Mouse (Mus musculus): ENCODE results near the gene Mme. TPM values are rescaled to one million over a fixed set of nuclear protein-coding genes. Genes with fewer than 3 reads are reported as not detected.

Mme gene
- polyA plus RNA-seq, 1 experiment from 2014 or later = 5.6 TPM

- Histone ChIP-seq H3K36me3 (ENCODE audit: control insufficient read depth, insufficient read depth, low read length) (no peaks in the 10 kb centered on the region), H3K27me3 (ENCODE audit: control insufficient read depth, insufficient read depth, low read length) (no peaks in the 10 kb centered on the region), H3K9me3 (ENCODE audit: control insufficient read depth, low read length) (no peaks in the 10 kb centered on the region), H3K4me2 (ENCODE audit: low read depth, low read length) (no peak overlapping the region), H3K27ac (ENCODE audit: low read depth, low read length) (no peak overlapping the region), H3K4me3 (ENCODE audit: low read depth, low read length) (no peak overlapping the region), H3K9ac (replicated peaks; ENCODE audit: low read depth, low read length) (no peak overlapping the region), H3K4me1 (ENCODE audit: control insufficient read depth, insufficient read depth, low read length) (no peaks in the 10 kb centered on the region)
- no peak for ATAC-seq (ENCODE audit: low read depth)
- 92% methylated on average over 3 of the region's 3 CpGs for WGBS
These were observed 99.2 kb downstream of the Mme start for GRCm38 (mm10) chr3:63340546-63340945.

- H3K4me3 ChIP-seq (ENCODE audit: low read depth, low read length) = no peak overlapping the region
- H3K4me1 ChIP-seq (ENCODE audit: control insufficient read depth, insufficient read depth, low read length) = no peaks in the 10 kb centered on the region
- no peak overlapping the region for H3K27ac ChIP-seq (ENCODE audit: low read depth, low read length)
- no peak for ATAC-seq (ENCODE audit: low read depth)
- WGBS = 96% methylated on average over 4 of the region's 4 CpGs
- H3K4me2 ChIP-seq (ENCODE audit: low read depth, low read length) = no peak overlapping the region
- no peak overlapping the region for H3K9ac ChIP-seq (replicated peaks; ENCODE audit: low read depth, low read length)
- H3K36me3 ChIP-seq (ENCODE audit: control insufficient read depth, insufficient read depth, low read length) = no peaks in the 10 kb centered on the region
- H3K9me3 ChIP-seq (ENCODE audit: control insufficient read depth, low read length) = no peaks in the 10 kb centered on the region
- no peaks in the 10 kb centered on the region for H3K27me3 ChIP-seq (ENCODE audit: control insufficient read depth, insufficient read depth, low read length)
These were observed 100.1 kb downstream of the Mme start for GRCm38 (mm10) chr3:63341481-63341880.

- H3K4me2 ChIP-seq (ENCODE audit: low read depth, low read length) = no peak overlapping the region
- no peak overlapping the region for H3K4me3 ChIP-seq (ENCODE audit: low read depth, low read length)
- no peak overlapping the region for H3K9ac ChIP-seq (replicated peaks; ENCODE audit: low read depth, low read length)
- H3K36me3 ChIP-seq (ENCODE audit: control insufficient read depth, insufficient read depth, low read length) = no peaks in the 10 kb centered on the region
- WGBS = 82% methylated on average over 5 of the region's 5 CpGs
- H3K27ac ChIP-seq (ENCODE audit: low read depth, low read length) = no peak overlapping the region
- H3K27me3 ChIP-seq (ENCODE audit: control insufficient read depth, insufficient read depth, low read length) = no peaks in the 10 kb centered on the region
- no peak for ATAC-seq (ENCODE audit: low read depth)
- H3K9me3 ChIP-seq (ENCODE audit: control insufficient read depth, low read length) = no peaks in the 10 kb centered on the region
- H3K4me1 ChIP-seq (ENCODE audit: control insufficient read depth, insufficient read depth, low read length) = no peaks in the 10 kb centered on the region
These were observed 103.7 kb downstream of the Mme start for GRCm38 (mm10) chr3:63344998-63345397.

- 85% methylated on average over 2 of the region's 2 CpGs for WGBS
- no peaks in the 10 kb centered on the region for H3K9me3 ChIP-seq (ENCODE audit: control insufficient read depth, low read length)
- no peak for ATAC-seq (ENCODE audit: low read depth)
- no peak overlapping the region for H3K9ac ChIP-seq (replicated peaks; ENCODE audit: low read depth, low read length)
- no peaks in the 10 kb centered on the region for H3K27me3 ChIP-seq (ENCODE audit: control insufficient read depth, insufficient read depth, low read length)
- H3K4me2 ChIP-seq (ENCODE audit: low read depth, low read length) = no peak overlapping the region
- no peaks in the 10 kb centered on the region for H3K4me1 ChIP-seq (ENCODE audit: control insufficient read depth, insufficient read depth, low read length)
- no peak overlapping the region for H3K4me3 ChIP-seq (ENCODE audit: low read depth, low read length)
- no peak overlapping the region for H3K27ac ChIP-seq (ENCODE audit: low read depth, low read length)
- H3K36me3 ChIP-seq (ENCODE audit: control insufficient read depth, insufficient read depth, low read length) = no peaks in the 10 kb centered on the region
These were observed 107.6 kb downstream of the Mme start for GRCm38 (mm10) chr3:63348893-63349426.

- Histone ChIP-seq H3K9me3 (ENCODE audit: control insufficient read depth, low read length) (no peaks in the 10 kb centered on the region), H3K36me3 (ENCODE audit: control insufficient read depth, insufficient read depth, low read length) (no peaks in the 10 kb centered on the region), H3K27me3 (ENCODE audit: control insufficient read depth, insufficient read depth, low read length) (no peaks in the 10 kb centered on the region), H3K27ac (ENCODE audit: low read depth, low read length) (no peak overlapping the region), H3K4me3 (ENCODE audit: low read depth, low read length) (no peak overlapping the region), H3K4me1 (ENCODE audit: control insufficient read depth, insufficient read depth, low read length) (no peaks in the 10 kb centered on the region), H3K4me2 (ENCODE audit: low read depth, low read length) (no peak overlapping the region), H3K9ac (replicated peaks; ENCODE audit: low read depth, low read length) (no peak overlapping the region)
- WGBS = 92% methylated on average over 4 of the region's 4 CpGs
- no peak for ATAC-seq (ENCODE audit: low read depth)
These were observed 108.9 kb downstream of the Mme start for GRCm38 (mm10) chr3:63350242-63350641.

- no peaks in the 10 kb centered on the region for H3K9me3 ChIP-seq (ENCODE audit: control insufficient read depth, low read length)
- H3K4me1 ChIP-seq (ENCODE audit: control insufficient read depth, insufficient read depth, low read length) = no peaks in the 10 kb centered on the region
- no peak overlapping the region for H3K4me3 ChIP-seq (ENCODE audit: low read depth, low read length)
- no peak overlapping the region for H3K9ac ChIP-seq (replicated peaks; ENCODE audit: low read depth, low read length)
- no peaks in the 10 kb centered on the region for H3K36me3 ChIP-seq (ENCODE audit: control insufficient read depth, insufficient read depth, low read length)
- no peak for ATAC-seq (ENCODE audit: low read depth)
- no peaks in the 10 kb centered on the region for H3K27me3 ChIP-seq (ENCODE audit: control insufficient read depth, insufficient read depth, low read length)
- H3K4me2 ChIP-seq (ENCODE audit: low read depth, low read length) = no peak overlapping the region
- WGBS = 84% methylated on average over 3 of the region's 3 CpGs
- H3K27ac ChIP-seq (ENCODE audit: low read depth, low read length) = no peak overlapping the region
These were observed 109.4 kb downstream of the Mme start for GRCm38 (mm10) chr3:63350704-63351103.

GRCm38 (mm10) chr3:63351680-63352260 lies 110.4 kb downstream of the Mme start:
- no peak for ATAC-seq (ENCODE audit: low read depth)
- no peaks in the 10 kb centered on the region for H3K4me1 ChIP-seq (ENCODE audit: control insufficient read depth, insufficient read depth, low read length)
- H3K9ac ChIP-seq (replicated peaks; ENCODE audit: low read depth, low read length) = no peak overlapping the region
- H3K4me2 ChIP-seq (ENCODE audit: low read depth, low read length) = no peak overlapping the region
- H3K27me3 ChIP-seq (ENCODE audit: control insufficient read depth, insufficient read depth, low read length) = no peaks in the 10 kb centered on the region
- whole genome bisulfite sequencing = 92% methylated on average over 1 of the region's 1 CpGs
- H3K36me3 ChIP-seq (ENCODE audit: control insufficient read depth, insufficient read depth, low read length) = no peaks in the 10 kb centered on the region
- no peak overlapping the region for H3K27ac ChIP-seq (ENCODE audit: low read depth, low read length)
- H3K9me3 ChIP-seq (ENCODE audit: control insufficient read depth, low read length) = no peaks in the 10 kb centered on the region
- H3K4me3 ChIP-seq (ENCODE audit: low read depth, low read length) = no peak overlapping the region

- Histone ChIP-seq H3K27ac (ENCODE audit: low read depth, low read length) (no peak overlapping the region), H3K9ac (replicated peaks; ENCODE audit: low read depth, low read length) (no peak overlapping the region), H3K9me3 (ENCODE audit: control insufficient read depth, low read length) (no peaks in the 10 kb centered on the region), H3K4me3 (ENCODE audit: low read depth, low read length) (no peak overlapping the region), H3K36me3 (ENCODE audit: control insufficient read depth, insufficient read depth, low read length) (no peaks in the 10 kb centered on the region), H3K4me1 (ENCODE audit: control insufficient read depth, insufficient read depth, low read length) (no peaks in the 10 kb centered on the region), H3K27me3 (ENCODE audit: control insufficient read depth, insufficient read depth, low read length) (no peaks in the 10 kb centered on the region), H3K4me2 (ENCODE audit: low read depth, low read length) (no peak overlapping the region)
- WGBS = 94% methylated on average over 1 of the region's 1 CpGs
- no peak for ATAC-seq (ENCODE audit: low read depth)
These were observed 118.2 kb downstream of the Mme start for GRCm38 (mm10) chr3:63359512-63359911.

GRCm38 (mm10) chr3:63384989-63385388 lies 143.7 kb downstream of the Mme start:
- ATAC-seq (ENCODE audit: low read depth) = no peak
- Histone ChIP-seq H3K27ac (ENCODE audit: low read depth, low read length) (no peak overlapping the region), H3K9ac (replicated peaks; ENCODE audit: low read depth, low read length) (no peak overlapping the region), H3K4me1 (ENCODE audit: control insufficient read depth, insufficient read depth, low read length) (no peaks in the 10 kb centered on the region), H3K9me3 (ENCODE audit: control insufficient read depth, low read length) (no peaks in the 10 kb centered on the region), H3K4me3 (ENCODE audit: low read depth, low read length) (no peak overlapping the region), H3K4me2 (ENCODE audit: low read depth, low read length) (no peak overlapping the region), H3K27me3 (ENCODE audit: control insufficient read depth, insufficient read depth, low read length) (no peaks in the 10 kb centered on the region), H3K36me3 (ENCODE audit: control insufficient read depth, insufficient read depth, low read length) (no peaks in the 10 kb centered on the region)
- whole genome bisulfite sequencing = 64% methylated on average over 2 of the region's 2 CpGs

All from neural tube, embryonic 14.5 days (tissue).